In genomic region chr12:117296792-117297191, GRCm38 (mm10) we compare ENCODE assay signal across 18 mouse cellular contexts.
"Had no signal": no experiment of that assay in that cellular context is flagged by ENCODE, and none has a peak within 500 bp of the region (broad histone marks: within the 10 kb centered on the region; RNA-seq: fewer than 3 reads in every experiment).

No protein-coding gene starts in this region.

- ATAC-seq: midbrain, embryonic 16.5 days had no signal

- H3K4me1 ChIP-seq: midbrain, embryonic 10.5 days; midbrain, embryonic 12.5 days; neural tube, embryonic 13.5 days; neural tube, embryonic 15.5 days had no signal

- DNase-seq: lung, embryonic 14.5 days; lung, postnatal 10 days; lung, postnatal 4 days; midbrain, embryonic 14.5 days; retina, postnatal 1 day; right cerebral cortex, adult 18-20 months; right cerebral cortex, postnatal 25 days; right cerebral cortex, postnatal 4 days; spleen, adult 18-20 months; thymus, adult 18-20 months; thymus, postnatal 14 days; thymus, postnatal 36 days had no signal

- H3K4me3 ChIP-seq: midbrain, embryonic 10.5 days; midbrain, embryonic 12.5 days; myocyte; neural tube, embryonic 13.5 days; neural tube, embryonic 15.5 days had no signal

- H3K4me2 ChIP-seq: lung, embryonic 14.5 days; midbrain, embryonic 12.5 days; neural tube, embryonic 13.5 days; neural tube, embryonic 15.5 days had no signal

- H3K9me3 ChIP-seq: midbrain, embryonic 10.5 days; midbrain, embryonic 12.5 days; neural tube, embryonic 13.5 days; neural tube, embryonic 15.5 days had no signal

- H3K27me3 ChIP-seq: midbrain, embryonic 12.5 days; neural tube, embryonic 13.5 days; neural tube, embryonic 15.5 days had no signal

- H3K36me3 ChIP-seq: midbrain, embryonic 10.5 days; midbrain, embryonic 12.5 days; neural tube, embryonic 13.5 days; neural tube, embryonic 15.5 days had no signal

- H3K9ac ChIP-seq: lung, embryonic 14.5 days; midbrain, embryonic 12.5 days; neural tube, embryonic 13.5 days; neural tube, embryonic 15.5 days had no signal

- H3K27ac ChIP-seq: midbrain, embryonic 10.5 days; midbrain, embryonic 12.5 days; neural tube, embryonic 13.5 days; neural tube, embryonic 15.5 days had no signal
